13 mouse cellular contexts compared by ENCODE assay signal in genomic region chr5:100127283-100127682, GRCm38 (mm10). TPM values are rescaled to one million over a fixed set of nuclear protein-coding genes. Genes with fewer than 3 reads are reported as not detected.
DNase-seq lines count a peak whose midpoint lies in the region; ATAC-seq lines count a peak whose summit lies in the region.
"Had no signal": no experiment of that assay in that cellular context is flagged by ENCODE, and none has a peak within 500 bp of the region (broad histone marks: within the 10 kb centered on the region; RNA-seq: fewer than 3 reads in every experiment).

No protein-coding gene starts in this region.

- no peaks in the 10 kb centered on the region for H3K36me3 ChIP-seq in hindbrain, embryonic 16.5 days (ENCODE audit: control insufficient read depth, insufficient read depth, low read length)
- H3K36me3 ChIP-seq in hindbrain, embryonic 14.5 days (replicated peaks; ENCODE audit: control insufficient read depth, insufficient read depth): no peaks in the 10 kb centered on the region
- H3K36me3 ChIP-seq in limb, embryonic 13.5 days: no peaks in the 10 kb centered on the region
- H3K36me3 ChIP-seq in limb, embryonic 10.5 days: no peaks in the 10 kb centered on the region
- no peaks in the 10 kb centered on the region for H3K36me3 ChIP-seq in intestine, embryonic 16.5 days (ENCODE audit: control insufficient read depth, insufficient read depth, low read length)
- H3K36me3 ChIP-seq: embryonic facial prominence, embryonic 13.5 days had no signal

- no peaks in the 10 kb centered on the region for H3K27me3 ChIP-seq in hindbrain, embryonic 16.5 days (replicated peaks; ENCODE audit: control insufficient read depth, insufficient read depth, low read length)
- H3K27me3 ChIP-seq in hindbrain, embryonic 14.5 days (ENCODE audit: control insufficient read depth, insufficient read depth, low read length): no peaks in the 10 kb centered on the region
- no peaks in the 10 kb centered on the region for H3K27me3 ChIP-seq in limb, embryonic 13.5 days
- H3K27me3 ChIP-seq in limb, embryonic 10.5 days (ENCODE audit: low read depth, poor library complexity, severe bottlenecking): no peaks in the 10 kb centered on the region
- H3K27me3 ChIP-seq in intestine, embryonic 16.5 days (replicated peaks; ENCODE audit: control insufficient read depth, insufficient read depth, low read length): no peaks in the 10 kb centered on the region
- H3K27me3 ChIP-seq: CH12.LX; embryonic facial prominence, embryonic 13.5 days had no signal

- H3K27ac ChIP-seq in hindbrain, embryonic 16.5 days (ENCODE audit: low read depth, low read length): no peak overlapping the region
- H3K27ac ChIP-seq in hindbrain, embryonic 14.5 days: no peak overlapping the region
- H3K27ac ChIP-seq in limb, embryonic 13.5 days: no peak overlapping the region
- H3K27ac ChIP-seq in limb, embryonic 10.5 days: no peak overlapping the region
- H3K27ac ChIP-seq in intestine, embryonic 16.5 days (ENCODE audit: low read length): peak overlapping the region; percentile 36; the same call in 1 of the 2 replicates
- H3K27ac ChIP-seq: embryonic facial prominence, embryonic 13.5 days had no signal

- no peaks in the 10 kb centered on the region for H3K4me1 ChIP-seq in hindbrain, embryonic 16.5 days (ENCODE audit: control insufficient read depth, insufficient read depth, low read depth, low read length)
- no peaks in the 10 kb centered on the region for H3K4me1 ChIP-seq in hindbrain, embryonic 14.5 days (replicated peaks; ENCODE audit: control insufficient read depth, insufficient read depth, low read length)
- H3K4me1 ChIP-seq in limb, embryonic 13.5 days: no peaks in the 10 kb centered on the region
- H3K4me1 ChIP-seq in limb, embryonic 10.5 days: no peaks in the 10 kb centered on the region
- H3K4me1 ChIP-seq in intestine, embryonic 16.5 days (ENCODE audit: control insufficient read depth, insufficient read depth, low read length): 0 out of 2 replicates have a peak, but pooled peaks cover 3% of the 10 kb centered on the region
- H3K4me1 ChIP-seq: embryonic facial prominence, embryonic 13.5 days had no signal

- H3K4me3 ChIP-seq in hindbrain, embryonic 16.5 days (ENCODE audit: low read length): no peak overlapping the region
- H3K4me3 ChIP-seq in hindbrain, embryonic 14.5 days (replicated peaks; ENCODE audit: low read length): no peak overlapping the region
- no peak overlapping the region for H3K4me3 ChIP-seq in limb, embryonic 13.5 days
- H3K4me3 ChIP-seq in limb, embryonic 10.5 days: no peak overlapping the region
- no peak overlapping the region for H3K4me3 ChIP-seq in intestine, embryonic 16.5 days (ENCODE audit: low read length)
- H3K4me3 ChIP-seq: embryonic facial prominence, embryonic 13.5 days had no signal

- no peak overlapping the region for H3K4me2 ChIP-seq in hindbrain, embryonic 16.5 days (ENCODE audit: low read length)
- no peak overlapping the region for H3K4me2 ChIP-seq in hindbrain, embryonic 14.5 days (replicated peaks)
- H3K4me2 ChIP-seq in limb, embryonic 13.5 days (replicated peaks): no peak overlapping the region
- no peak overlapping the region for H3K4me2 ChIP-seq in intestine, embryonic 16.5 days (ENCODE audit: low read depth, low read length)
- H3K4me2 ChIP-seq: embryonic facial prominence, embryonic 13.5 days had no signal

- H3K9me3 ChIP-seq in hindbrain, embryonic 16.5 days (ENCODE audit: control insufficient read depth, low read length): no peaks in the 10 kb centered on the region
- H3K9me3 ChIP-seq in hindbrain, embryonic 14.5 days (ENCODE audit: control insufficient read depth, low read length): no peaks in the 10 kb centered on the region
- H3K9me3 ChIP-seq in limb, embryonic 13.5 days: no peaks in the 10 kb centered on the region
- no peaks in the 10 kb centered on the region for H3K9me3 ChIP-seq in limb, embryonic 10.5 days (replicated peaks)
- no peaks in the 10 kb centered on the region for H3K9me3 ChIP-seq in intestine, embryonic 16.5 days (ENCODE audit: control insufficient read depth, low read length)
- H3K9me3 ChIP-seq: embryonic facial prominence, embryonic 13.5 days had no signal

- H3K9ac ChIP-seq in hindbrain, embryonic 16.5 days (ENCODE audit: low read depth, low read length): no peak overlapping the region
- H3K9ac ChIP-seq in hindbrain, embryonic 14.5 days: no peak overlapping the region
- no peak overlapping the region for H3K9ac ChIP-seq in limb, embryonic 13.5 days
- no peak overlapping the region for H3K9ac ChIP-seq in intestine, embryonic 16.5 days (ENCODE audit: low read depth, low read length)
- H3K9ac ChIP-seq: embryonic facial prominence, embryonic 13.5 days had no signal

- DNase-seq in hindbrain, embryonic 14.5 days (ENCODE audit: low spot score): no peak
- no peak for DNase-seq in limb, embryonic 10.5 days (ENCODE audit: low spot score)
- peak; percentile 38 for DNase-seq in lung, postnatal 14 days
- no peak for DNase-seq in adipocyte (ENCODE audit: low spot score)
- no peak for DNase-seq in cerebellum, adult 11 months
- DNase-seq: heart, postnatal 10 days; liver; thymus, adult 2 months had no signal

- 0 out of 2 replicates have a peak, but pooled peaks have one; percentile 24 for ATAC-seq in hindbrain, embryonic 16.5 days
- ATAC-seq in hindbrain, embryonic 14.5 days (ENCODE audit: low FRiP score): no peak
- ATAC-seq in limb, embryonic 13.5 days (ENCODE audit: low FRiP score, low read depth): peak; percentile 40; the same call in 1 of the 2 replicates
- peak; percentile 48 for ATAC-seq in intestine, embryonic 16.5 days

- 71% methylated on average over 8 of the region's 8 CpGs for WGBS in hindbrain, embryonic 16.5 days
- 71% methylated on average over 8 of the region's 8 CpGs for WGBS in hindbrain, embryonic 14.5 days
- WGBS in limb, embryonic 13.5 days: 64% methylated on average over 8 of the region's 8 CpGs
- 72% methylated on average over 8 of the region's 8 CpGs for WGBS in limb, embryonic 10.5 days
- 39% methylated on average over 8 of the region's 8 CpGs for whole genome bisulfite sequencing in intestine, embryonic 16.5 days

RNA-seq across cellular contexts. Expression of gene Tmem150c, which starts 32.3 kb away (rescaled TPM):
- 37.1 and 37.2 TPM in 2 replicates for polyA plus RNA-seq in hindbrain, embryonic 16.5 days (2015; fragmentation: Nextera tagmentation; extraction: Ambion mirVana)
- polyA plus RNA-seq in hindbrain, embryonic 14.5 days (2014; fragmentation: Nextera tagmentation; extraction: Ambion mirVana): 24.2 and 26.8 TPM in 2 replicates
- 6.7 and 7.5 TPM in 2 replicates for polyA plus RNA-seq in limb, embryonic 13.5 days (2015; fragmentation: Nextera tagmentation; extraction: Ambion mirVana)
- 0.60 and 0.66 TPM in 2 replicates for polyA plus RNA-seq in limb, embryonic 10.5 days (2016; fragmentation: Nextera tagmentation; extraction: Ambion mirVana)
- 1.5 and 1.7 TPM in 2 replicates for polyA plus RNA-seq in intestine, embryonic 16.5 days (2015; fragmentation: Nextera tagmentation; extraction: Ambion mirVana)
